Mouse (Mus musculus): ENCODE data around the gene 1600012H06Rik.
"Not testable (repeated sequence)": the region's sequence is repeated elsewhere in the genome, so short reads cannot be mapped to it uniquely, and the experiment has no call there.

1600012H06Rik gene

DNA sequence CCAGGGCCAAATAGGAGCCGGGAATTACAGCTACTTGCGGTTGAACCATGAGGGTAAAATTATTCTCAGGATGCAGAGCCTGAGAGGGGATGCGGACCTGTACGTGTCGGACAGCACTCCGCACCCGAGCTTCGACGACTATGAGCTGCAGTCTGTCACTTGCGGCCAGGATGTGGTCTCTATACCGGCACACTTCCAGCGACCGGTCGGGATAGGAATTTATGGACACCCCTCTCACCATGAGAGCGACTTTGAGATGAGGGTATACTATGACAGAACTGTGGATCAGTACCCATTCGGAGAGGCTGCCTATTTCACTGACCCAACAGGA is 710 bp downstream of the 1600012H06Rik start:
- DNase-seq (ENCODE audit: low read depth in 1 of 2, low spot score in 2 of 2), result no peak

DNA sequence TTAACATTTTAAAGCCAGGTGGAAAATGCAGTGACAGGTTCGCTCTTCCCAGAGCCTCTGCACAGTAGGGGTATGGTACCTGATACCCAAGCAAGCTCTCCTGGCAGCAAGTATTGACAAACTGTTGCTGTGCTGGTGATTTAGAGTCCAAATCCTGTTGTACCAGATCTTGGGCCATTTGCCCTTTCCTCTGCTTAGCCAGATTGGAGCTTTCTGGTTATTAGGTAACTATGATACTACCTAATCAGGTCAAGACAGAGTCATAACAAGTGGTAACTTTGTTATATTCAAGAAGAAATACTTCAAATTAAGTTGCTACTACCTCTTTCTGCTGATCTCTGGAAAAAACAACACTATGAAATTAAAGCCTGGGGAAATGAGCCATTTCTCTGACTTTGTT is 1.6 kb downstream of the 1600012H06Rik start:
- no peak for DNase-seq (ENCODE audit: low read depth in 1 of 2, low spot score in 2 of 2)

DNA sequence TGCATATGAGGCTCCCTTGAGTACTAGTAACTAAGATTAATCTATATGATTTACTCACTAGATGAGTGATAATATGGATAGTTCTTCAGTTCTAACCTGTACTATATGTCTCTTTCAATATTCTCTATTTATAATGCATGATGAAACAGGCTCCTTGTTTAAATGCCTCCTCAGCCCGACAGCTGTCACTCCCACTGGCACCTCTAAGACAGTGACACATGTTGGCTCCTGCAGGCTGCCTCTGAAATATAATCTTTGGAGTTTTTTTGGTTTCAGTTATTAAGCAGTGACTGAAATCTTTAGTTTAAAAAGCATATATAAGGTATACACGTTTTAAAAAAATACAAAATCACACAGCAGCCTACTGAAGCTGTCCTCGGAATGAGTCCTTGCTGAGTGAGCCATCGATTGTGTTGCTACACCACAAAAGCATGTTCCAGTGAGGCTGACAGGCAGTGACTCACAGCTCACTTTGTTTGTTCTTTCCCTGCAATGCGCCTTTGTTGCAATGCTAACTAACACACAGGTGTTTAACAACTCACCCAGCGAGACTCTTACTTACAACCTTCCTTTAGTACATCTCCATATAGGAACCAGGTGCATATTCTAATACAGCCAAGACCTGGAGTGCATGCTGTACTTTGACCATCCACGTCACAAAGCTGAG is 6.3 kb downstream of the 1600012H06Rik start:
- DNase-seq (ENCODE audit: low read depth in 1 of 2, low spot score in 2 of 2), result no peak

DNA sequence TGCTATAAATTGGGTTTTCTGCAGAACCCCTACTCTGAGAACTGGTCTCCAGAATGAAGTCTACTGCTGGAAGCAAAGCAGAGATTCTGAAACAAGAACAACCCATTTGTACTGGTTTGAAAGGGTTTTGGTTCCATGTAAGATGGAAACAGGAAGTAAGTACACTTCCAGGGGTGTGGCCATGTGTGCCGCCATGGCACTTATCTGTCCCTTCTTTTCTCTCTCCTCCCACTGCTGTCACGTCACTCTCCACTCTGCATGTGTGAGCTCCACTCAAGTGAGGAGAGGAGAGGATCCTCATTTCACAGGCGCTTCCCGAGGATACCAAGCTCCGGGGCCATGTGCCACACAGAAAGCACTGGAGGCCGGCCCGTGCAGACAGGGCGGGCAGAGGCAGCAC is 10.5 kb downstream of the 1600012H06Rik start:
- peak in 1 of 2 experiments; percentile 23 for DNase-seq (ENCODE audit: low read depth in 1 of 2, low spot score in 2 of 2)

DNA sequence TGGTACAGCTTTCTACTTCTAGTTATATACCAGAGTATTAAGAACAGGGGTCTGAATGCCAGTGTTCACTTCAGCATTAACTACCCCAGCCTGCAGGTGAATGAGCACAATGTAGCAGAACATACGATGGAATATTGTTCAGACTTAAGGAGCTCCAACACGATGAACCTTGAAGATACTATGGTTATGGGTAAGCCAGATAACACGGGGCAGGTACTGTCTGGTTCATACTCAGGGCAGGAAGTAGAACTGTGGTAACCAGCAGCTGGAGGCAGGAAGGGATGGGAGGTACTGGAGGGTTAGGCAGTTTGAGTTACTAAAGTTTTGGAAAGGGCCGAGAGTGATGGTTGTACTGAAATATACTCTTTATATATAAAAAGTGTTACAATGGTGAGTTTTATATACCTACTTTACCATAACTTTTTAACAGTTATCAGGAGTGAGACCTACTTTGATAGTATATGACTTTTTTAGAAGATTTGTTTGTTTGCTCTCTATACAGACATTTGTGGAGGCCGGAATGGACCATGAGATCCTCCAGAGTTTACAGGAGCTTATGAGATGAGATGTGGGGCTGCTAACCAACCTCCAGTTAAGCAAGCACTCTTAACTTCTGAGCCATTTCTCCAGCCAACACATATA is 15.8 kb downstream of the 1600012H06Rik start:
- no peak for DNase-seq (ENCODE audit: low read depth in 1 of 2, low spot score in 2 of 2)

DNA sequence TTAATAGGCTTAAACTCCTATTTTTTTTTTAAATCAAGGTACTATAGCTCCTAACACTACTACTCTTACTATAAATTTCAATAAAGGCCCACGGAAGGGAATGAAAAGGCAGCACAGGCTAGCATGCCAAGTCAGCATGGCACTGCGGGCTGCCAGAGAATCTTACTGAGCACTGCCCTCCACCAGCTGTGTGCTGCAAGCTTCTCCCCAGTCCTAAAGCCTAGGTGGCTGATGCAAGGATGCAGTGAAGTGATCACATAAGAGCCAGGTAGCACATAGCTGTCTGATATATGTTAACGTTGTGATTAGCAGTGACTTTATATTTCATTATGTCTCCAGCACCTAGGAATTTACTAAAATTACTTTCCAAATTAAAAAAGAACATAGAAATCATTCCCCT is 17.0 kb downstream of the 1600012H06Rik start:
- DNase-seq (ENCODE audit: low read depth in 1 of 2, low spot score in 2 of 2), result no peak

DNA sequence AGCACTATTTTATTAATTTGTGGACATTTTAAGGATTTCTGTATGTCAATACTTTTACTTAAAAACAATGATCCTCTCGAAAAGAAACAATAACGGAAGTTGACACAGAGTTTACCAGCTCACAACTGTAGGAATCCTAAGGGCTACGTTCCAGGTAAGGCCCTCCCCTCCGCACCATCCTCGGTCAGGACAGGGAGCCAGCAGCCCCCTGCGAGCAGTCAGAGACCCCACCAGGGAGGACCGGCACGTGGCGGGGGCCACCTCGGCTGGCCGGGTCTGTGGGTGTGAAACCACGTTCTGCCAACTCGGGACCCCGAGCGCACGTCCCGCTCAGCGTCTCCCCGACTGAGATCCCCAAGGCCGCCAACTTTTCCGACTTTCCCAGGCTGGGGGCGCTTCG is 17.5 kb downstream of the 1600012H06Rik start:
- no peak for DNase-seq (ENCODE audit: low read depth in 1 of 2, low spot score in 2 of 2)

DNA sequence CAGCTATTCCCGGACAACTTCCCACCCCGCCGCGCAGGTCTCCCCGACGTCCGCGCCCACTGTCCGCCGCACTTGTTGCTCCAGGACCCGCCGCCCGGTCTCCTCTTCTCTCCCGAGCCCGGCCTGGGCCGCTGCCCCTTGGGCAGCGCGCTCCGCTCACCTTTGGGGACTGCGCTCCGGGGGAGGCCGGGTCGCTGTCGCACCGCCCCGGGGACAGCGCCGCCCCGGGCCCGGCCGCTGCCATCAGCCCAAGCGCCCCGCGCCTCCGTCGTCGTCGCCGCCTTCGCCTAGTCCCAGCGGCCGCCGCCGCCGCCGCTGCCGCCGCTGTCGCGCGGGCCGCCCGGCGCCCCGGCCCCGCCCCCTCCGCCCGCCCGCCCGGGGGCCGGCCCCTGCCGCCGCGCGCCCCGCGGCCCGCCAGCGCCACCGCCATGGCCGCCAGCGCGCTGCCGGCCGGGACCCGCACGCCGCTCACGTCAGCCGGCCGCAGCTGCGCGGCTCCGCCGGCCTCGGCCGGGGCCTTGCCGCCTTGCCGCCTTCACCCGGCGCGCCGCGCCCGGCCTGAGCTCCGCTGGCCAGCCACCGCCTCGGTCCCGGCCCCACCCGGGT is 18.1 kb downstream of the 1600012H06Rik start, which contains the start of gene Phf10:
Gene Phf10 (minus strand): TSS at position 323 of the 606 bp plus-strand sequence.
- DNase-seq (ENCODE audit: low read depth in 1 of 2, low spot score in 2 of 2), result not testable (repeated sequence)

DNA sequence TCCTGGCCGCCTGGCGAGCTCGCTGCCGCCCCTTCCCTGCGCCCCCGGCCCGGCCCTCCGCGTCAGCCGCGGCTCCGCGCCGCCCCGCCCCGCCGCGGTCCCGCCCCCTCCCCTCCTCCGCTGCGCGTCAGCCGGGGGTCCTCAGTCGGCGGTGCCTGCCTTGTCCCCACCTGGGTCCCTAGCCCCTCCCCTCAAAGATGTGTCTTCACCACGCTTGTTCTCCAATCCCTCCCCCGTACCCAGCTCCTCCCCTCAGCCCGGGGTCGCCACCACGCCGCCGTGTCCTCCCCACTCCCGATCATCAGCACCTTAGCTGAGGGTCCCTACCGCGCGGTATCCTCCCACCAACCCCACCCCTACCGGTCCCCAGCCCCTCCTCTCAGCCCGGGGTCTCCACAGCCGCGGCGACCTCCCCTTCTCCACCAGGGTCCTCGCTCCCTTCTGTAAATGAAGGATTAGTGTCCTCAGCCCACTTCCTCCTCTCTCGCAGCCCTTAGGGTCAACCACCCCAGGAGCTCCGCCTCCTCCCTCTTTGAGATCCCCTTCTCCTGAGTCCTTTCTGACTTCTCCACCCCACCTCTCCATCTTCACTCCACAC is 18.7 kb downstream of the 1600012H06Rik start:
- DNase-seq (ENCODE audit: low read depth in 1 of 2, low spot score in 2 of 2), result not testable (repeated sequence)

DNA sequence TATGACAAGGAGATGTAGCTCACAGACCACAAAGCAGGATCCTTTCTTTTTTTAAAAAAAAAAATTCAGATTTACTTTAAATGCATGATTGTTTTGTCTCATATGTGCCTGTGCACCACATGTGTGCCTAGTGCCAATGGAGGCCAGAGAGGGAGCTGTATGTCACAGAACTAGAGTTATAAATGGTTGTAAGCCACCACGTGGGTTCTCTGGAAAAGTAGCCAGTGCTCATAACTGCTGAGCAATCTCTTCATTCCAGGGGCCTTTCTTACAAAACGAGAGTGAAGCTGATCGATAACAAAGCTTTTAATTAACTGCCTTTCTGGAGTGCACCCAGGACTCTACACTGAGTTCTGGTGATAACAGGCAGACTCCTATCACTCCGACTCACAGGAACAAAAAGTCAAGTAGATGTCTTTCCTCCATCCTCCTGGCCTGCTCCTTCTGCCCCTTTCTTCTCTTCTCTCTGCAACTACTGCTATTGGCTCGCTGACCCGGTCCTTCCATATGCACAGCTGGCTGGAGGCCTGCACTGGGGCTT is 25.5 kb downstream of the 1600012H06Rik start:
- DNase-seq (ENCODE audit: low read depth in 1 of 2, low spot score in 2 of 2), result not testable (repeated sequence)

DNA sequence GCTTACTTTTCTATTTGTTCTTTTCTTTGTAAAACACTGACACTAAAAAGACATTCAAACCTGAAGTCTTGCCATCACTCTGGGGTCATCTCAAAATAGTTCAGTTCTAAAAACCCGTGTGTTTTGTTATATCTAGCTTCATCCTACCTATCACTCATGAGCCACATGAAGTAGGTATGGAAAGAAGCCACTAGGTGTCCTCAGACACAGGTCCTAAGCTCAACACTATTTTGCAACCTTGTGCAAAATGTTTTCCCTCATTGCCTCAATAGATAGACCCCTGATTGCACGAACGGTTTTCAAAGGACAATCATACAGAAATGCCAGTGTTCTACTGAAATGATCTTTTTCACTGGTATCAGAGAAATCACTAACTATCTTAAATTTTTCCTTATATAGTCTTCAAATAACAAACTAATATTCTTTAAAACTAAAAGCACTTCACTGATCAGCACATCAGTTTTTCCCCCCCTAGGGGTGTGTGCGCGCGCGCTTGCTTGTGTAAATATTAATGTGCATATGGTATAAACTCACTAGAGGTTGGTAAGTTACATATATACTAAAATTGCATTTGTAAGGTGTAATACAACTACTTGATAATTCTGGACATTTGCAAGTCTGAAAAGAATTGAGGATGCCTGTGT is 34.9 kb downstream of the 1600012H06Rik start:
- DNase-seq (ENCODE audit: low read depth in 1 of 2, low spot score in 2 of 2), result not testable (repeated sequence)

DNA sequence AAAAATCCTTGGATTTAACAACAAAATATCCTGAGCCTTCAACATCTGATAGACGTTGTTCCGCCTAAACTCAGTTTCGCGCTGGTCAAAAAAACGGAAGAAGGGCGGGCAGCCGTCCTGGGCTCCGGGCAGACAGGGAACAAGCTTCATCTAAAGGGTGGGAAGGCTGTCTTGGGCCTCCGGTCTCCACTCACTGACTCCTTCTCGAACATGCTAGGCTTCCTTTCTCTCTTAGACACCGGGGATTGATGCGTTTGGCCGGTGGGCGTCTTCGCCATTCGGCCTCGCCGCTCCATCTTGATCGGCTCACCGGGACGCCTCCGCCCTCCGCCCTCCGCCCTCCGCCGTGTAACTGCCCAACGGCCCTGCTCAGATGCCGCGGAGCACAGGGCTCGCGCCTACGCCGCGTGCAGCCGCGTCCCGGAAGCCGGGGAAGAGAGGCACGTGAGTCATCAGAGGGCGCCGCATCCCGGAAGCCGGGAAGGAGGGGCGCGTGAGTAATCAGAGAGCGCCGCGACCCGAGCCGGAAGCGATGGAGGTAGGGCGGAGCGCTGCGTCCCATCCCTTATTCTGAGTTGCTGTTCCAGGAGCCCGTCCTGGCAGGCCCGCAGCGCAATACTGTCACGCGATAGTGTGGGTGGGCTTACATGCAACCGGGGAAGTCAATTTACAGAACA is 35.5 kb downstream of the 1600012H06Rik start, which contains the start of the genes 9030025P20Rik and Gm3417:
Gene 9030025P20Rik (plus strand): TSS at position 107 of the 677 bp plus-strand sequence.
Gene Gm3417 (minus strand): TSS at position 429 of the 677 bp plus-strand sequence.
- not testable (repeated sequence) for DNase-seq (ENCODE audit: low read depth in 1 of 2, low spot score in 2 of 2)

DNA sequence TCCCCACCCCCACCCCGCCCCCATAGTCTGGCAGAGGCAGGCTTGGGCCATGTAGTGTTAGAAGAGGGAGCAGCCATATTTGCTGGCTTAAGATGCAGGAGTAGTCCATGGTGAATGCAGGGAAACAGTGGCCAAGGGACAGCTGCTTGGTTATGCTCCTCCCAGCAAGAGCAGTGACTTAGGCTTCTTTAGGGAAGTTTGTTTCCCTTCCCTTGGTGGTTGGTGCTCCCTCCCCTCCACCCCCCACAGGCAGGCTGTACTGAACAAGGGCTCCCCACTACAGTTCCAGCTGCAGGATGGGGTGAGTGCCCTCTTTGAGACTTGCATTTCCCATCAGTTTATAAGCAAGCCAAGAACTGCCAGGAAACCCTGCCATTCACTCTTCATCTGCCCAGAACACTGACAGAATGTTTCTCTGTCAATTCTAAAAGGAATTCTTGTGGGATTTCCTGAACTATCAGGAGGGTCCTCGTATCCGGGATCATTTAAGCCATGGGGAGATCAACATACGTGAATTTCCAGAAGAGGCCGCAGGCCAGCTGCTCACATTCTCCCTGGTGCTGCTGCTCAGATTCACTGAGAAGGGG is 47.2 kb downstream of the 1600012H06Rik start:
- peak in 1 of 2 experiments; percentile 1 for DNase-seq (ENCODE audit: low read depth in 1 of 2, low spot score in 2 of 2)

DNA sequence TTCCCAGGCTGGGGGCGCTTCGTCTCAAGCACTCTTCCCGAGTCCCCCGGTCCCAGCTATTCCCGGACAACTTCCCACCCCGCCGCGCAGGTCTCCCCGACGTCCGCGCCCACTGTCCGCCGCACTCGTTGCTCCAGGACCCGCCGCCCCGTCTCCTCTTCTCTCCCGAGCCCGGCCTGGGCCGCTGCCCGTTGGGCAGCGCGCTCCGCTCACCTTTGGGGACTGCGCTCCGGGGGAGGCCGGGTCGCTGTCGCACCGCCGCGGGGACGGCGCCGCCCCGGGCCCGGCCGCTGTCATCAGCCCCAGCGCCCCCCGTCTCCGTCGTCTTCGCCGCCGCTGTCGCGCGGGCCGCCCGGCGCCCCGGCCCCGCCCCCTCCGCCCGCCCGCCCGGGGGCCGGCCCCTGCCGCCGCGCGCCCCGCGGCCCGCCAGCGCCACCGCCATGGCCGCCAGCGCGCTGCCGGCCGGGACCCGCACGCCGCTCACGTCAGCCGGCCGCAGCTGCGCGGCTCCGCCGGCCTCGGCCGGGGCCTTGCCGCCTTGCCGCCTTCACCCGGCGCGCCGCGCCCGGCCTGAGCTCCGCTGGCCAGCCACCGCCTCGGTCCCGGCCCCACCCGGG is 49.6 kb downstream of the 1600012H06Rik start:
- not testable (repeated sequence) for DNase-seq (ENCODE audit: low read depth in 1 of 2, low spot score in 2 of 2)

DNA sequence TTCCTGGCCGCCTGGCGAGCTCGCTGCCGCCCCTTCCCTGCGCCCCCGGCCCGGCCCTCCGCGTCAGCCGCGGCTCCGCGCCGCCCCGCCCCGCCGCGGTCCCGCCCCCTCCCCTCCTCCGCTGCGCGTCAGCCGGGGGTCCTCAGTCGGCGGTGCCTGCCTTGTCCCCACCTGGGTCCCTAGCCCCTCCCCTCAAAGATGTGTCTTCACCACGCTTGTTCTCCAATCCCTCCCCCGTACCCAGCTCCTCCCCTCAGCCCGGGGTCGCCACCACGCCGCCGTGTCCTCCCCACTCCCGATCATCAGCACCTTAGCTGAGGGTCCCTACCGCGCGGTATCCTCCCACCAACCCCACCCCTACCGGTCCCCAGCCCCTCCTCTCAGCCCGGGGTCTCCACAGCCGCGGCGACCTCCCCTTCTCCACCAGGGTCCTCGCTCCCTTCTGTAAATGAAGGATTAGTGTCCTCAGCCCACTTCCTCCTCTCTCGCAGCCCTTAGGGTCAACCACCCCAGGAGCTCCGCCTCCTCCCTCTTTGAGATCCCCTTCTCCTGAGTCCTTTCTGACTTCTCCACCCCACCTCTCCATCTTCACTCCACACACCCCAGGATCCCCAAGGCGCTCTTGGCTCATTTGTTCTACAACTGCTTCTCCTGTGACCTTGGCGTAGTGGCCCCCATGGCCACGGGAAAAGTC is 50.3 kb downstream of the 1600012H06Rik start:
- DNase-seq (ENCODE audit: low read depth in 1 of 2, low spot score in 2 of 2), result not testable (repeated sequence)

DNA sequence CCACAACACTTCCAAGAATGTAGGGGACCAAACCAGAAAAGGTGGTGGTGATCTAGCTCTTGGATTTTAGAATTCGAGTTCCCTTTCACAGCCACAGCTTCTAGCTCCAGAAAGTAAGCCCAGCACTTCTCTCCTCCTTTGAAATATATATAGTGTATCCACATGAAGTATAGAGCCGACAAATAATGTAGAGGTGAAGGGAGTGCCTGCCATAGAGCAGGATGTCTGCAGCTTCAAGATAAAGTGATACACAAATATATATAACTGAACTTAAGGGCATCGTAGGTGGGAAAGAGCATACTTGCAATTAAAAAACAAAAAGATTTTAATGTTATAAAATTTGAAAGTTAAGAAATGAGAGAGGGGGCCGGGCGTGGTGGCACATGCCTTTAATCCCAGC is 51.2 kb downstream of the 1600012H06Rik start:
- DNase-seq (ENCODE audit: low read depth in 1 of 2, low spot score in 2 of 2), result not testable (repeated sequence)

DNA sequence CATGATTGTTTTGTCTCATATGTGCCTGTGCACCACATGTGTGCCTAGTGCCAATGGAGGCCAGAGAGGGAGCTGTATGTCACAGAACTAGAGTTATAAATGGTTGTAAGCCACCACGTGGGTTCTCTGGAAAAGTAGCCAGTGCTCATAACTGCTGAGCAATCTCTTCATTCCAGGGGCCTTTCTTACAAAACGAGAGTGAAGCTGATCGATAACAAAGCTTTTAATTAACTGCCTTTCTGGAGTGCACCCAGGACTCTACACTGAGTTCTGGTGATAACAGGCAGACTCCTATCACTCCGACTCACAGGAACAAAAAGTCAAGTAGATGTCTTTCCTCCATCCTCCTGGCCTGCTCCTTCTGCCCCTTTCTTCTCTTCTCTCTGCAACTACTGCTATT is 57.1 kb downstream of the 1600012H06Rik start:
- DNase-seq (ENCODE audit: low read depth in 1 of 2, low spot score in 2 of 2), result not testable (repeated sequence)

DNA sequence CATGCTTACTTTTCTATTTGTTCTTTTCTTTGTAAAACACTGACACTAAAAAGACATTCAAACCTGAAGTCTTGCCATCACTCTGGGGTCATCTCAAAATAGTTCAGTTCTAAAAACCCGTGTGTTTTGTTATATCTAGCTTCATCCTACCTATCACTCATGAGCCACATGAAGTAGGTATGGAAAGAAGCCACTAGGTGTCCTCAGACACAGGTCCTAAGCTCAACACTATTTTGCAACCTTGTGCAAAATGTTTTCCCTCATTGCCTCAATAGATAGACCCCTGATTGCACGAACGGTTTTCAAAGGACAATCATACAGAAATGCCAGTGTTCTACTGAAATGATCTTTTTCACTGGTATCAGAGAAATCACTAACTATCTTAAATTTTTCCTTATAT is 66.1 kb downstream of the 1600012H06Rik start:
- not testable (repeated sequence) for DNase-seq (ENCODE audit: low read depth in 1 of 2, low spot score in 2 of 2)
